Mouse (Mus musculus): ENCODE measurements around the gene Runx3. TPM values are rescaled to one million over a fixed set of nuclear protein-coding genes. Genes with fewer than 3 reads are reported as not detected.

Runx3 gene
- polyA plus RNA-seq (2012; rRNA removed) (11.1 and 18.3 TPM in 2 replicates), polyA plus RNA-seq (2014; fragmentation: Nextera tagmentation; extraction: Ambion mirVana) (6.3 and 7.7 TPM in 2 replicates)

DNA sequence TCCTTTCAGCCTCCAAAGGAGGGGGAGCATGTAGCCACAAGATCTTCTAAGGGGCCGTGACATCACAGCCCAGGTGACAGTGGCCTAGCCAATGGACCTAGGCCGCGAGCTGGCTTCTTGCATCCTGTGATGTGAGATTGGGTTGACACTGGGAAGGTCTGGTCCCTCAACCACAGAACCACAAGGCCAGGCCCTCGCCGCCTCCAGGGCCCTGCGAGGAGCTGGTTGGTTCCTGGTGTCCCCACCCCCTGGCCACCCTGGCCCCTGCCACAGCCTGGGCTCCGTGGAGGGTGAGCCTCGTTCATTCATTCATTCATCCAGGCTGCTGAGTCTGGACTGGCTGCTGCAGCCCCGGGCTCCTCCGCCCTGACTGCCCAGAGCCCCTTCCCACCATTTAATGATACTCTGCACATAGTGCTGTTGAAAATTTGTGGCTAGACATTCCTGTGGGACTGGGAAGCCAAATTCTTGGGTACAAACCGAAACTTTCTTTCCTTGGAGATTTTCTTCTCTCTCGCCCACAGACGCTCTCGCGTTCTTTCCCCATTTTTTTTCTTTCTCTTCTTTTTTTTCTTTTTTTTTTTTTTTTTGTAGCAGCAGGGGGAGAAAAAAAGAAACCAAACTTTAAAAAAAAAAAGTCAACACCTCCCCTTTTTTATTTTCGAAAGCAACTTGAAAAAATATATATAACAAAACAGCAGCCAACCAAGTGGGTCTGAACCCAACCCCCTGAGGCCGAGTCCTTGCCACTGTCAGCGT, at the start of gene Runx3:
TSS of gene Runx3 (plus strand) at position 311 of the 759 bp plus-strand sequence.
- DNase-seq (ENCODE audit: low spot score) (peak; percentile 34), ATAC-seq (ENCODE audit: low FRiP score, low read depth) (peak; percentile 45)
- peaks cover 4% of the 10 kb centered on the region; the same call in 1 of the 2 replicates for H3K4me1 ChIP-seq (ENCODE audit: control insufficient read depth, insufficient read depth, low read length)
- H3K9ac ChIP-seq (ENCODE audit: low read depth, low read length, severe bottlenecking), result no peak within 1 kb of the TSS
- peak within 1 kb of the TSS; percentile 11; the same call in 1 of the 2 replicates for H3K4me2 ChIP-seq (replicated peaks; ENCODE audit: low read depth, low read length, severe bottlenecking)
- WGBS, result 72% methylated on average over 18 of the region's 18 CpGs
- no peak for TF ChIP-seq POLR2A (IDR thresholded peaks at IDR 0.05; ENCODE audit: borderline replicate concordance, extremely low read depth, insufficient read depth, insufficient read length)
- no peaks in the 10 kb centered on the region for H3K9me3 ChIP-seq (ENCODE audit: control insufficient read depth, low read length)
- no peaks in the 10 kb centered on the region for H3K27me3 ChIP-seq (ENCODE audit: control insufficient read depth, insufficient read depth, low read length)
- H3K36me3 ChIP-seq (ENCODE audit: control insufficient read depth, insufficient read depth, low read length), result no peaks in the 10 kb centered on the region
- H3K4me3 ChIP-seq (replicated peaks; ENCODE audit: low read length), result no peak within 1 kb of the TSS
- no peak within 1 kb of the TSS for H3K27ac ChIP-seq (replicated peaks; ENCODE audit: low read depth, low read length)

DNA sequence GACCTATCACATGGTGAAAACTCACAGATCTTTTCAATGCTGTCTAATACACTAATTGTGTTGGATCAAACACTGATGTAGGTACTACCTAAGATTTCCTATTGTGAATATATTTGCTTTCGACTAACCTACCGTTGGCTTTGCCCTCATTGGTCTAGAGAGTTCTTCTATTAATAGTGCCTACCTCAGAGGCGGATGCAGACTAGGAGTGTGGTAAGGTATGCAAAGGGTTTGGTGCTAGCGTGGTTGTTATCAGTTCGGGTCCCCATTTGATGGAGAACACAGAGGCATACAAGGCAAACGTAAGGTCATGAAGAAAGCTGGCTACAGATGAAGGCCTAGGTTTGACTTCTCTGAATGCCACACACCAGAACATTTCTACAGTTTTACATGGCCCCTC, 47.8 kb upstream of the Runx3 start:
- Histone ChIP-seq H3K9me3 (ENCODE audit: control insufficient read depth, low read length) (no peaks in the 10 kb centered on the region), H3K4me1 (ENCODE audit: control insufficient read depth, insufficient read depth, low read length) (no peaks in the 10 kb centered on the region), H3K9ac (ENCODE audit: low read depth, low read length, severe bottlenecking) (no peak overlapping the region)

DNA sequence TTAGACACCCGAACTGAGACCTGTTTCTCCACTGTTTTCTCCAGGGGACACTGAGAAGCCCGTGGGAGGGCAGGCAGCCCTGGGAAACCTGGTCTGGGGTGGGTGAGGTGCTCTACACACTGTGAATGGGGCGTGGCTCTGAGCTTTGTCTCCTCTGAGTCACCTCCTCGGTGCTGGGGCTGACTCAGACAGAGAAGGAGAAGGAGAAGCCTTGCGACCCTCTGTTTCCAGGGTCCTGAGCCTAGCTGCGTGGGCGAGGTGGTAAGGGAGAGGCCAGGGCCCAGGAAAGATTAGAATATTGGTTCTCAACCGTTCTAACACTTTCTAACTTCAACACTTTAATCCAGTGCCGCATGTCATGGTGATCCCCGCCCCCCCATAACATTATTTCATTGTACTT, 46.9 kb upstream of the Runx3 start:
- no peak overlapping the region for H3K4me2 ChIP-seq (replicated peaks; ENCODE audit: low read depth, low read length, severe bottlenecking)

More for the DNA sequence above, 47.8 kb upstream of the Runx3 start:
- H3K36me3 ChIP-seq (ENCODE audit: control insufficient read depth, insufficient read depth, low read length), result no peaks in the 10 kb centered on the region
- DNase-seq (ENCODE audit: low spot score), result no peak
- no peak overlapping the region for H3K4me2 ChIP-seq (replicated peaks; ENCODE audit: low read depth, low read length, severe bottlenecking)
- no peak for ATAC-seq (ENCODE audit: low FRiP score, low read depth)
- no peak for TF ChIP-seq POLR2A (IDR thresholded peaks at IDR 0.05; ENCODE audit: borderline replicate concordance, extremely low read depth, insufficient read depth, insufficient read length)
- H3K4me3 ChIP-seq (replicated peaks; ENCODE audit: low read length), result no peak overlapping the region
- H3K27me3 ChIP-seq (ENCODE audit: control insufficient read depth, insufficient read depth, low read length), result no peaks in the 10 kb centered on the region
- H3K27ac ChIP-seq (replicated peaks; ENCODE audit: low read depth, low read length), result no peak overlapping the region
- whole genome bisulfite sequencing, result 88% methylated on average over 6 of the region's 6 CpGs

DNA sequence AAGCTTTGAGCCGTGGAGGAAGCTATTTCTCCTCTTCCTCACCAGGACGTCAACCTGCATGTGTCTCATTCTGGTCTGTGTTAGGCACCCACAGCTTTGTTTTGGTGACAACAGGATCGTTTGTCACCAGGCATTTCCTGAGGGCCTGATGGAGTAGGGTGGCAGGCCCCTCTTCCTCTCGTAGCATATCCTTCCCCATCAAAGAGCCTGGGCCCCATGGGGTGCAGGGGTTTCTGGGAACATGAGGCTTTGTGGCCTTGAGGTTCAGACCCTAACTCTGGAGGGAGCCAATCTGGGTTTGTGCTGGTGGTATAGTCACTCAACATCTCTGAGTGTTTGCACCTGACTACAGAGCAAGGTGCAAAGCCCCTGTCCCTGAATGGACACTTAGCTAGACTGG, 45.8 kb upstream of the Runx3 start:
- TF ChIP-seq POLR2A (IDR thresholded peaks at IDR 0.05; ENCODE audit: borderline replicate concordance, extremely low read depth, insufficient read depth, insufficient read length), result no peak
- Histone ChIP-seq H3K27ac (replicated peaks; ENCODE audit: low read depth, low read length) (no peak overlapping the region), H3K4me3 (replicated peaks; ENCODE audit: low read length) (no peak overlapping the region), H3K4me1 (ENCODE audit: control insufficient read depth, insufficient read depth, low read length) (peaks cover under 1% of the 10 kb centered on the region; the same call in 1 of the 2 replicates), H3K4me2 (replicated peaks; ENCODE audit: low read depth, low read length, severe bottlenecking) (no peak overlapping the region), H3K9me3 (ENCODE audit: control insufficient read depth, low read length) (no peaks in the 10 kb centered on the region), H3K27me3 (ENCODE audit: control insufficient read depth, insufficient read depth, low read length) (no peaks in the 10 kb centered on the region), H3K36me3 (ENCODE audit: control insufficient read depth, insufficient read depth, low read length) (no peaks in the 10 kb centered on the region), H3K9ac (ENCODE audit: low read depth, low read length, severe bottlenecking) (no peak overlapping the region)
- DNase-seq (ENCODE audit: low spot score) (no peak), ATAC-seq (ENCODE audit: low FRiP score, low read depth) (no peak)
- 51% methylated on average over 4 of the region's 4 CpGs for WGBS

More for the DNA sequence above, 46.9 kb upstream of the Runx3 start:
- 75% methylated on average over 10 of the region's 10 CpGs for WGBS
- no peaks in the 10 kb centered on the region for H3K9me3 ChIP-seq (ENCODE audit: control insufficient read depth, low read length)
- TF ChIP-seq POLR2A (IDR thresholded peaks at IDR 0.05; ENCODE audit: borderline replicate concordance, extremely low read depth, insufficient read depth, insufficient read length), result no peak
- no peak overlapping the region for H3K9ac ChIP-seq (ENCODE audit: low read depth, low read length, severe bottlenecking)
- H3K27me3 ChIP-seq (ENCODE audit: control insufficient read depth, insufficient read depth, low read length), result no peaks in the 10 kb centered on the region
- H3K27ac ChIP-seq (replicated peaks; ENCODE audit: low read depth, low read length), result no peak overlapping the region
- DNase-seq (ENCODE audit: low spot score) (no peak), ATAC-seq (ENCODE audit: low FRiP score, low read depth) (no peak)
- H3K36me3 ChIP-seq (ENCODE audit: control insufficient read depth, insufficient read depth, low read length), result no peaks in the 10 kb centered on the region
- no peak overlapping the region for H3K4me3 ChIP-seq (replicated peaks; ENCODE audit: low read length)
- H3K4me1 ChIP-seq (ENCODE audit: control insufficient read depth, insufficient read depth, low read length), result no peaks in the 10 kb centered on the region

DNA sequence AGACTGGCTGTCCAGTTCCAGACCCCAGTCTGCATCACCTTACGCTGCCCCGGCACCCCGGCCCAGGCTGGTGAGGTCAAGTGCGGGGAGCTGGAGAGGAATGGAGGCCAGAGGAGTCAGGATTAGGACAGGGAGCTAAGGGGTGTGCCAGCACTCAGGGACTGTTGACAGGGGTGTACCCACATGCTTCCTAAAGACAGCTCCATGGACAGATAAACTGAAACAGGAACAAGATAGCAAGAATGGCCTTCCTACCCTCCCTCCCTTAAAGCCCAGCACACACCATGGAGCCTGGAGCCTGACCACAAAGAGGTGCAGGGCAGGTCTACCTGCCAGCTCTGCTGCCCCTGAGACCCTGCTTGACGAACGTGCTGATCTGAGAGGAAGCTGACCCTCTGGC, 45.1 kb upstream of the Runx3 start:
- Histone ChIP-seq H3K4me1 (ENCODE audit: control insufficient read depth, insufficient read depth, low read length) (peaks cover 6% of the 10 kb centered on the region; the same call in 1 of the 2 replicates), H3K27me3 (ENCODE audit: control insufficient read depth, insufficient read depth, low read length) (no peaks in the 10 kb centered on the region), H3K9ac (ENCODE audit: low read depth, low read length, severe bottlenecking) (no peak overlapping the region), H3K4me3 (replicated peaks; ENCODE audit: low read length) (no peak overlapping the region), H3K4me2 (replicated peaks; ENCODE audit: low read depth, low read length, severe bottlenecking) (no peak overlapping the region), H3K9me3 (ENCODE audit: control insufficient read depth, low read length) (no peaks in the 10 kb centered on the region), H3K36me3 (ENCODE audit: control insufficient read depth, insufficient read depth, low read length) (no peaks in the 10 kb centered on the region), H3K27ac (replicated peaks; ENCODE audit: low read depth, low read length) (no peak overlapping the region)
- TF ChIP-seq POLR2A (IDR thresholded peaks at IDR 0.05; ENCODE audit: borderline replicate concordance, extremely low read depth, insufficient read depth, insufficient read length), result no peak
- WGBS, result 79% methylated on average over 6 of the region's 6 CpGs
- ATAC-seq (ENCODE audit: low FRiP score, low read depth) (no peak), DNase-seq (ENCODE audit: low spot score) (no peak)

Data from limb, embryonic 14.5 days (tissue).